Mouse (Mus musculus): ENCODE data around the gene 1700047I17Rik2. TPM values are rescaled to one million over a fixed set of nuclear protein-coding genes. Genes with fewer than 3 reads are reported as not detected.

1700047I17Rik2 gene
- total RNA-seq (2023; ENCODE audit: inconsistent age): 4.9 to 12.6 TPM (median 9.7 TPM) in 4 replicates

DNA sequence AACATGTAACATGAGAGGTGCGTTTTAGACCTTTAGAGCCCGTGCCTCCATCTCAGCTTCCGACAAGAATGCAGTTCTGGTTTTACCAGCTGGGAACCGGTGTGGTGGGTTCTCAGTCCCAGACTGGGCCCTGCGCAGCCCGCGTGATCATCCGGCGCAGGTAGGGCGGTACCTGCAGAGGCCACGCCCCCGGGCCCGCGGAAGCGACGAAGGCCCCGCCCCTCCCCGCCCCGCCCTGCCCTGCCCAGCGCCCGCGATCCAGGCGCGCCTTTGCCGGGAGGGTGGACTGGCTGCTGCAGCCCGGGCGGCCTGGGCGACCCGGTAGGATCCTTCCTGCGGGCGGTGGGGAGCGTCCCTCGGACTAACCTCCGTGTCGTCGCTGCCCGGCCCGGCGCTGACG is at the start of gene 1700047I17Rik2:
TSS of gene 1700047I17Rik2 (plus strand) at position 287 of the 400 bp plus-strand sequence.

DNA sequence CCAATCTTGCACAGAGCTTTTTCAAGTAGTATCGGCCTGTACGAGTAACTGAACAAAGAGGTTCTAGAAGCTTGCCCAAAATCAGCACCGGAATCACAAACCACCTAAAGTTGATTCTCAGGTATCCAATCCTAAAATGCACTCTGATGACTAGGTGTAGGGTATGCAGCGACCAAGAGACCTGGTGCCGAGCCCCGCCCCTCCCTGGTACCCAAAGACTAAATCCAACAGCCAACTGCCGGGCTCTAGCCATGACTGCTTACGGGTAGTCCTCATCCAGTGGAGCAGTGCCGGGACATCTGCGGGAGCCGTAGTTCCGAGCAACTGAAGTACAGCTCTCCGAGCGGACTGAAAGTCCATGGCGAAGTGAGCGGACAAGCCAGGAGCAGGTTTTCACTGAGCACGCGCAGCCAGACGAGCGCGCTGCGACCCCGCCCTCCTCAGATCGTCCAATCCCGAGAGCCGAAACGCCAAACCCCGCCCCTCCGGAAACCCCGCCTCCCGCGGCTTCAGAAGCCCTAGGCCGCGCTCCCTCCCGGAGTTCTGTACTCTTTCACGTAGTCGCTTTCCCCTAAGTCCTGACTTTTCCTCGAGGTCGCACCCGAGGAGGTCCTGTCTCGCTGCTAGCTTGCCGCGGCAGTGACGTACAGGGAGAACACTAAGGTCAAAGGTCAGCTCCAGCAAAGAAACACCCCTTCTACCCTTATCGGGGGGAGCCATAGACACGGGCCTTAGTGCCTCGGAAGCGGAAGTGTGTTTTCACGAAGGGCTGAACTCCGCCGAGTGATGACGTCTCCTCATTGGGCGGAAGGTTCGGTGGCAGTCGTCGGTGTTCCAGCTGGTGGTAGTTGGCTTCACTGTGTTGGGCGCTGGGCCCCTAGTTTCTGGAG is 44.6 kb upstream of the 1700047I17Rik2 start, which contains the start of gene Srp54b:
TSS of gene Srp54b (plus strand) at position 546 of the 890 bp plus-strand sequence.

DNA sequence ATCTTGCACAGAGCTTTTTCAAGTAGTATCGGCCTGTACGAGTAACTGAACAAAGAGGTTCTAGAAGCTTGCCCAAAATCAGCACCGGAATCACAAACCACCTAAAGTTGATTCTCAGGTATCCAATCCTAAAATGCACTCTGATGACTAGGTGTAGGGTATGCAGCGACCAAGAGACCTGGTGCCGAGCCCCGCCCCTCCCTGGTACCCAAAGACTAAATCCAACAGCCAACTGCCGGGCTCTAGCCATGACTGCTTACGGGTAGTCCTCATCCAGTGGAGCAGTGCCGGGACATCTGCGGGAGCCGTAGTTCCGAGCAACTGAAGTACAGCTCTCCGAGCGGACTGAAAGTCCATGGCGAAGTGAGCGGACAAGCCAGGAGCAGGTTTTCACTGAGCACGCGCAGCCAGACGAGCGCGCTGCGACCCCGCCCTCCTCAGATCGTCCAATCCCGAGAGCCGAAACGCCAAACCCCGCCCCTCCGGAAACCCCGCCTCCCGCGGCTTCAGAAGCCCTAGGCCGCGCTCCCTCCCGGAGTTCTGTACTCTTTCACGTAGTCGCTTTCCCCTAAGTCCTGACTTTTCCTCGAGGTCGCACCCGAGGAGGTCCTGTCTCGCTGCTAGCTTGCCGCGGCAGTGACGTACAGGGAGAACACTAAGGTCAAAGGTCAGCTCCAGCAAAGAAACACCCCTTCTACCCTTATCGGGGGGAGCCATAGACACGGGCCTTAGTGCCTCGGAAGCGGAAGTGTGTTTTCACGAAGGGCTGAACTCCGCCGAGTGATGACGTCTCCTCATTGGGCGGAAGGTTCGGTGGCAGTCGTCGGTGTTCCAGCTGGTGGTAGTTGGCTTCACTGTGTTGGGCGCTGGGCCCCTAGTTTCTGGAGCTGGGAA is 30.5 kb downstream of the 1700047I17Rik2 start, which contains the start of gene Srp54c:
TSS of gene Srp54c (plus strand) at position 543 of the 894 bp plus-strand sequence.

Other genes starting within 250 kb of the 1700047I17Rik2 start
- gene Gm20403, start 213.1 kb upstream of the 1700047I17Rik2 start, total RNA-seq (2023; ENCODE audit: inconsistent age): not detected in 4 replicates
- 252 to 283 TPM (median 268 TPM) in 4 replicates for gene Baz1a, start 185.2 kb upstream of the 1700047I17Rik2 start, total RNA-seq (2023; ENCODE audit: inconsistent age)
- gene 2700097O09Rik, start 119.5 kb upstream of the 1700047I17Rik2 start, total RNA-seq (2023; ENCODE audit: inconsistent age): 7.3 to 9.7 TPM (median 7.8 TPM) in 4 replicates
- 67.9 to 78.7 TPM (median 77.6 TPM) in 4 replicates for gene Srp54a, start 119.3 kb upstream of the 1700047I17Rik2 start, total RNA-seq (2023; ENCODE audit: inconsistent age)
- 4.3 TPM in 1 of 4 replicates, not detected in the others for gene Fam177a, start 75.1 kb upstream of the 1700047I17Rik2 start, total RNA-seq (2023; ENCODE audit: inconsistent age)
- 30.4 to 49.8 TPM (median 39.3 TPM) in 4 replicates for gene Srp54b, start 44.5 kb upstream of the 1700047I17Rik2 start, total RNA-seq (2023; ENCODE audit: inconsistent age)
- gene Srp54c, start 30.6 kb downstream of the 1700047I17Rik2 start, total RNA-seq (2023; ENCODE audit: inconsistent age): 24.4 to 29.6 TPM (median 29.4 TPM) in 4 replicates
- gene 1110008L16Rik, start 100.0 kb downstream of the 1700047I17Rik2 start, total RNA-seq (2023; ENCODE audit: inconsistent age): 10.4 to 12.7 TPM (median 11.2 TPM) in 4 replicates
- 19.1 to 22.7 TPM (median 21.4 TPM) in 4 replicates for gene Ppp2r3c, start 103.4 kb downstream of the 1700047I17Rik2 start, total RNA-seq (2023; ENCODE audit: inconsistent age)
- 88.5 to 110 TPM (median 105 TPM) in 4 replicates for gene Psma6, start 184.6 kb downstream of the 1700047I17Rik2 start, total RNA-seq (2023; ENCODE audit: inconsistent age)

Data from B cell, adult (primary cell).